Mouse (Mus musculus): Measurements from ENCODE around the gene Slc15a5. TPM values are rescaled to one million over a fixed set of nuclear protein-coding genes. Genes with fewer than 3 reads are reported as not detected.

The Slc15a5 gene
- polyA plus RNA-seq, 1 experiment, result 0.34 TPM

- no peak overlapping the region for H3K27ac ChIP-seq (ENCODE audit: control insufficient read depth, insufficient read depth, low read length)
- no peak overlapping the region for H3K4me3 ChIP-seq (ENCODE audit: control insufficient read depth, insufficient read depth, low read length)
- WGBS, result 93% methylated on average over 5 of the region's 5 CpGs
Observed at GRCm38 (mm10) chr6:137937541-137937940, 142.2 kb downstream of the Slc15a5 start.

DNA sequence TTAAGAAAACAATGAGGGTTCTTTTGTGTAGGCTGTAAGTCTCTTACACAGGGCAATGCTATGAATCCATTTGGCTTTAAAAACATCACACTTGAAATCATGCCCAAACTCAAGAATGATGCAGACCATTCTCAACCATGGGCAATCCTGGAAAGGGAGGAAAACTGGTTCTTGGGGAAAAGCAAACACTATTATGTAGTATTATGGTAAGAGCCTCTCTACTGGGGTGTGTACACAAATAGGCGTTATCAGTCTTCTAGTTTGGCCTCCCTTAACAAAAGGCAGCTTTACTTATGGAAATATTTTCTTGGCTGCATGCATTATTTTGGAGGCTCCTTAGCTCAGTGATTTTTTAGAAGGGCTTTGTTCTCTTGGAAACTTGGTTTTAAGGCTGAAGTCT lies 143.4 kb downstream of the Slc15a5 start:
- TF ChIP-seq POLR2A (IDR thresholded peaks at IDR 0.05; ENCODE audit: control insufficient read depth, extremely low read depth, insufficient read depth, low read length, poor library complexity) (no peak), CTCF (IDR thresholded peaks at IDR 0.05; ENCODE audit: borderline replicate concordance, control insufficient read depth, extremely low read depth, insufficient read depth, low read length, poor library complexity) (no peak)
- H3K27ac ChIP-seq (ENCODE audit: control insufficient read depth, insufficient read depth, low read length), result no peak overlapping the region
- no peak overlapping the region for H3K4me3 ChIP-seq (ENCODE audit: control insufficient read depth, insufficient read depth, low read length)
- H3K27me3 ChIP-seq (ENCODE audit: control insufficient read depth, insufficient read depth, low read length), result no peaks in the 10 kb centered on the region
- no peaks in the 10 kb centered on the region for H3K4me1 ChIP-seq (replicated peaks; ENCODE audit: control insufficient read depth, insufficient read depth, low read length)
- no peaks in the 10 kb centered on the region for H3K36me3 ChIP-seq (ENCODE audit: control insufficient read depth, insufficient read depth, low read length)
- DNase-seq, result no peak
- WGBS, result 95% methylated on average over 1 of the region's 1 CpGs

More at GRCm38 (mm10) chr6:137937541-137937940, 142.2 kb downstream of the Slc15a5 start:
- Histone ChIP-seq H3K27me3 (ENCODE audit: control insufficient read depth, insufficient read depth, low read length) (no peaks in the 10 kb centered on the region), H3K4me1 (replicated peaks; ENCODE audit: control insufficient read depth, insufficient read depth, low read length) (no peaks in the 10 kb centered on the region), H3K36me3 (ENCODE audit: control insufficient read depth, insufficient read depth, low read length) (no peaks in the 10 kb centered on the region)
- no peak for TF ChIP-seq CTCF (IDR thresholded peaks at IDR 0.05; ENCODE audit: borderline replicate concordance, control insufficient read depth, extremely low read depth, insufficient read depth, low read length, poor library complexity)
- TF ChIP-seq POLR2A (IDR thresholded peaks at IDR 0.05; ENCODE audit: control insufficient read depth, extremely low read depth, insufficient read depth, low read length, poor library complexity), result no peak
- DNase-seq, result no peak

- Histone ChIP-seq H3K4me1 (replicated peaks; ENCODE audit: control insufficient read depth, insufficient read depth, low read length) (no peaks in the 10 kb centered on the region), H3K27ac (ENCODE audit: control insufficient read depth, insufficient read depth, low read length) (no peak overlapping the region), H3K36me3 (ENCODE audit: control insufficient read depth, insufficient read depth, low read length) (no peaks in the 10 kb centered on the region), H3K27me3 (ENCODE audit: control insufficient read depth, insufficient read depth, low read length) (no peaks in the 10 kb centered on the region), H3K4me3 (ENCODE audit: control insufficient read depth, insufficient read depth, low read length) (no peak overlapping the region)
- 92% methylated on average over 7 of the region's 7 CpGs for WGBS
- no peak for TF ChIP-seq POLR2A (IDR thresholded peaks at IDR 0.05; ENCODE audit: control insufficient read depth, extremely low read depth, insufficient read depth, low read length, poor library complexity)
- TF ChIP-seq CTCF (IDR thresholded peaks at IDR 0.05; ENCODE audit: borderline replicate concordance, control insufficient read depth, extremely low read depth, insufficient read depth, low read length, poor library complexity), result no peak
- DNase-seq, result no peak
Observed at GRCm38 (mm10) chr6:137935857-137936256, 143.9 kb downstream of the Slc15a5 start.

DNA sequence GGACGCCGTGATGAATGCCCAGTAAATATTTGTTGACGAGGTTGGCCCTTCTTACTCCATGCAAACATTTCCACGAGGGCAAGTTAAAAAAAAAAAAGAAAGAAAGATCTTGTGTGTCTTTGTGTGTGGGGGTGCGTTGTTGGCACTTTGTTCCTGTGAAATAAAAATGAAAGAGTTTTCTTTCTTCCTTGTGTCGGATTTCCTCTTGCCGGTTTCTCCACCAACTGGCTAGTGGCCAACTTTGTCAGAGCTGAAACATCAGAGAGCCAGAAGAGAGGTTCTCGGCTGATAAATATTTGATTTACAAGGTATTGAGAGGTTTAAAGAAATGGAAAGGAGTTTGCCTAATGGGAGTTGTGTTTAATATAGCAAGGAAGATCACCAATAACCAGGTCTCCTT lies 144.4 kb downstream of the Slc15a5 start:
- 67% methylated on average over 8 of the region's 8 CpGs for WGBS
- no peaks in the 10 kb centered on the region for H3K27me3 ChIP-seq (ENCODE audit: control insufficient read depth, insufficient read depth, low read length)
- H3K4me1 ChIP-seq (replicated peaks; ENCODE audit: control insufficient read depth, insufficient read depth, low read length), result no peaks in the 10 kb centered on the region
- no peak for DNase-seq
- H3K36me3 ChIP-seq (ENCODE audit: control insufficient read depth, insufficient read depth, low read length), result no peaks in the 10 kb centered on the region
- no peak for TF ChIP-seq POLR2A (IDR thresholded peaks at IDR 0.05; ENCODE audit: control insufficient read depth, extremely low read depth, insufficient read depth, low read length, poor library complexity)
- TF ChIP-seq CTCF (IDR thresholded peaks at IDR 0.05; ENCODE audit: borderline replicate concordance, control insufficient read depth, extremely low read depth, insufficient read depth, low read length, poor library complexity), result no peak
- no peak overlapping the region for H3K4me3 ChIP-seq (ENCODE audit: control insufficient read depth, insufficient read depth, low read length)
- H3K27ac ChIP-seq (ENCODE audit: control insufficient read depth, insufficient read depth, low read length), result no peak overlapping the region

DNA sequence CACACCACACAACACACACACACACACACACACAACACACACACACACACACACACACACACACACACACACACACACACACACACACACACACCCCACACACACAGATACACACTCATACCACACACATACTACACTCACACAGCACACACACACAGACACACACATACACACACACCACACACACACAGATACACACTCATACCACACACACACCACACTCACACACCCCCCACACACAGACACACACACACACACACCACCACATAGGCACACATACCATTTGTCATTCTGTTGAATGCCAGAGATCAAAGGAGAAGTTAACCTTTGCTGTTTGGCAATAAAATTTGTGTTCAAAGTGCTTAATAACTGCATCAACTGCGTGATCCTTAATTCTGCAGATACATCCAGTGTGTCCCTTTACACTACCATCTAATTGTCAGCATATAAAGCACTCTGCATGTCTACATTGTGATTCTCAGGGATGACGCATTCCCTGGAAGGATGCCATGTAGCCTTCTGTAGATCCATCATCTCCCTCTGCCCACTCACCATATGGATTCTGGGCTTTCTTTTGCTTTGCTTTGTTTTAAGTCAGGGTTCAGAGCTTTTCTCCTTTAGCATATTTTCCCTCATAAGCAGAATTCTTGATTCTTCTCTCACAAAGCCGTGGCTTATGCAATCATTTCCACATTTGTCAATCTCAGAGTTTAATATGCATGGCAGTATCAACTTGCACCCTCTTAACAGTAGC lies 145.0 kb downstream of the Slc15a5 start:
- Histone ChIP-seq H3K27me3 (ENCODE audit: control insufficient read depth, insufficient read depth, low read length) (no peaks in the 10 kb centered on the region), H3K36me3 (ENCODE audit: control insufficient read depth, insufficient read depth, low read length) (no peaks in the 10 kb centered on the region), H3K27ac (ENCODE audit: control insufficient read depth, insufficient read depth, low read length) (no peak overlapping the region), H3K4me1 (replicated peaks; ENCODE audit: control insufficient read depth, insufficient read depth, low read length) (no peaks in the 10 kb centered on the region), H3K4me3 (ENCODE audit: control insufficient read depth, insufficient read depth, low read length) (no peak overlapping the region)
- DNase-seq, result no peak
- WGBS, result 80% methylated on average over 3 of the region's 3 CpGs
- TF ChIP-seq POLR2A (IDR thresholded peaks at IDR 0.05; ENCODE audit: control insufficient read depth, extremely low read depth, insufficient read depth, low read length, poor library complexity), result no peak
- no peak for TF ChIP-seq CTCF (IDR thresholded peaks at IDR 0.05; ENCODE audit: borderline replicate concordance, control insufficient read depth, extremely low read depth, insufficient read depth, low read length, poor library complexity)

Other genes with a start within 250 kb of the Slc15a5 start
- 95.0 and 98.1 TPM in 2 replicates for gene Mgst1, start 60.4 kb upstream of the Slc15a5 start, polyA plus RNA-seq (2012; rRNA removed)